Mouse (Mus musculus) adrenal gland, postnatal 0 days (tissue): Measurements from ENCODE around the gene Ero1l. TPM values are rescaled to one million over a fixed set of nuclear protein-coding genes. Genes with fewer than 3 reads are reported as not detected.

Experiments
- polyA plus RNA-seq: library from polyadenylated mRNA; unstranded; fragments of >200 nt; fragmentation: Nextera tagmentation; extraction: Ambion mirVana; gene quantifications from 2 replicates; pipeline ENCODE4 v1.2.1, GENCODE M21; 2015

Ero1l gene
- 23.1 and 33.6 TPM in 2 replicates for polyA plus RNA-seq

GRCm38 (mm10) chr14:45318426-45319236 is at the start of gene Ero1l:
Gene Ero1l, minus strand, starts transcription at chr14:45318771.

GRCm38 (mm10) chr14:45350931-45351859 is 32.6 kb upstream of the Ero1l start, which contains the start of gene Styx:
Gene Styx, plus strand, starts transcription at chr14:45351093.

GRCm38 (mm10) chr14:45329589-45330181 is 11.1 kb upstream of the Ero1l start, which contains the start of gene Psmc6:
Gene Psmc6, plus strand, starts transcription at chr14:45329788.

Other genes with a start within 250 kb of the Ero1l start
- gene Gpr137c, start 99.1 kb downstream of the Ero1l start, polyA plus RNA-seq, result 1.8 and 2.4 TPM in 2 replicates
- 16.6 and 25.2 TPM in 2 replicates for gene Txndc16, start 98.4 kb downstream of the Ero1l start, polyA plus RNA-seq
- 169 and 217 TPM in 2 replicates for gene Psmc6, start 11.0 kb upstream of the Ero1l start, polyA plus RNA-seq
- gene Styx, start 32.3 kb upstream of the Ero1l start, polyA plus RNA-seq, result 44.5 and 66.6 TPM in 2 replicates
- gene Gnpnat1, start 86.1 kb upstream of the Ero1l start, polyA plus RNA-seq, result 46.3 and 55.0 TPM in 2 replicates
- 114 and 131 TPM in 2 replicates for gene Fermt2, start 211.3 kb upstream of the Ero1l start, polyA plus RNA-seq